Mouse (Mus musculus): ENCODE results near the gene Rhbdf2. TPM values are rescaled to one million over a fixed set of nuclear protein-coding genes. Genes with fewer than 3 reads are reported as not detected.

Rhbdf2 gene
- polyA plus RNA-seq, 1 experiment = not detected

DNA sequence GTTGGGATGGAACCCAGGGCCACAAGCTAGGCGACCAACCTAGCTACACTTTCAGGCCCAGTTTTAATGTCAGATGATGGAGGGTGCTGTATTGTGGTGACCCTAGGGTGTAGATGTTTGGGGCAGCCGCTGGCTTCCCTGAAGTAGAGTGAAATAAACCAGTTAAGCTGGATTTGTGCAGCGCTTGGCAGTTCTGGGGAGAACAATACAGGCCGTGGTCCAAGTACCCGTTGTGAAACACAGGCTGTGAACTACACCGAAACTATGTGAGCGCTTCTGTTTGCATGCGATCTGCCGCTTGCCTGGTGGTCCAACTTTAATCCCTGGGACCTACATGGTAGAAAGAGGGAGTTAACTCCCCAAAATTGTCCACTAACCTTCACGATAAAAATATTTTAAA lies 6.1 kb upstream of the Rhbdf2 start:
- no peak for TF ChIP-seq POLR2A (IDR thresholded peaks at IDR 0.05; ENCODE audit: insufficient read depth, low read depth, low read length)
- no peak overlapping the region for H3K4me3 ChIP-seq (ENCODE audit: insufficient read depth, low read depth, low read length)
- H3K4me1 ChIP-seq (ENCODE audit: control insufficient read depth, insufficient read depth, low read length) = no peaks in the 10 kb centered on the region
- WGBS = 71% methylated on average over 10 of the region's 10 CpGs
- no peak overlapping the region for H3K27ac ChIP-seq (ENCODE audit: insufficient read depth, low read depth, low read length)

GRCm38 (mm10) chr11:116630171-116630965 lies 3.5 kb upstream of the Rhbdf2 start:
- Histone ChIP-seq H3K4me1 (ENCODE audit: control insufficient read depth, insufficient read depth, low read length) (no peaks in the 10 kb centered on the region), H3K4me3 (ENCODE audit: insufficient read depth, low read depth, low read length) (no peak overlapping the region), H3K27ac (ENCODE audit: insufficient read depth, low read depth, low read length) (no peak overlapping the region)
- TF ChIP-seq POLR2A (IDR thresholded peaks at IDR 0.05; ENCODE audit: insufficient read depth, low read depth, low read length) (no peak), CTCF (IDR thresholded peaks at IDR 0.05; ENCODE audit: insufficient read depth, low read depth, low read length) (no peak)
- 72% methylated on average over 12 of the region's 12 CpGs for WGBS

DNA sequence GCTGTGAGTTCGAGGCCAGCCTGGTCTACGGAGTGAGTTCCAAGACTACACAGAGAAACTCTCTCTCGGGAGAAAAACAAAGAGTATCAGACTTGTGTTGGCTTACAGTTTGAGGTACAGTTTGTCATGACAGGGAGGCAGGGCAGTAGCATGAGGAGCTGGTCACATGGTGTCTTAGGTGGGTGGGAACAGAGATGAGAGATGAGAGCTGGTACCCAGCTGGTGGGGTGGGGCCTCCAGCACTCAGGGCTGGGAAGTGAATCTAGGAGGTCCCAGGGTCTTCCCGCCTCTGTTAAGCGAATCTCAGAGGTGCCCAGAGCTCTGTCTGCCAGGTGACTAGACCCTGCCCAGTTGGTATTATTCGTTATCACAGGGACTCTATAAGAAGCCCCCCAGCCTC lies 2.7 kb upstream of the Rhbdf2 start:
- no peak for TF ChIP-seq CTCF (IDR thresholded peaks at IDR 0.05; ENCODE audit: insufficient read depth, low read depth, low read length)
- no peak for TF ChIP-seq POLR2A (IDR thresholded peaks at IDR 0.05; ENCODE audit: insufficient read depth, low read depth, low read length)
- Histone ChIP-seq H3K4me1 (ENCODE audit: control insufficient read depth, insufficient read depth, low read length) (peaks cover 3% of the 10 kb centered on the region), H3K27ac (ENCODE audit: insufficient read depth, low read depth, low read length) (no peak overlapping the region), H3K4me3 (ENCODE audit: insufficient read depth, low read depth, low read length) (no peak overlapping the region)
- 87% methylated on average over 6 of the region's 6 CpGs for WGBS

DNA sequence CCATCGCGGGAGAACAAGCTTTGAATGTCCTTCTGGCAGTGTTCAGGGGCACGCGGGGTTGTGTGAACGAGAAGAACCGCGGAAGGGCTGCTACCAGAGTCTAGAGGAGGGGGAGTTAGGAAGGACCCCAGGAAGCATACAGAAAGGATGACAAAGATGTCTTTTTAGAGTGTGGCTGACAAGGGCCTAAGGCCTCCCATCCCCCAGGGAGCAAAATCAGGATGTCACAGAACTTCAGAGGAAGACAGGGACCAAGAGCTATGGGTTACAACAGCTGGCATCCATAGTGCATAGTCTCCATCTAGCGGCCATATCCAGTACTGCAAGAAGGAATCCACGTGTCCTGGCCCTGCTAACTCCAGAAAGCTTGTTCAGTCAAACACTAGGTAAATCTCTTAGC lies 1.9 kb upstream of the Rhbdf2 start:
- H3K4me3 ChIP-seq (ENCODE audit: insufficient read depth, low read depth, low read length) = no peak overlapping the region
- TF ChIP-seq CTCF (IDR thresholded peaks at IDR 0.05; ENCODE audit: insufficient read depth, low read depth, low read length) = no peak; the same call in 1 of the 2 replicates
- TF ChIP-seq POLR2A (IDR thresholded peaks at IDR 0.05; ENCODE audit: insufficient read depth, low read depth, low read length) = no peak
- H3K4me1 ChIP-seq (ENCODE audit: control insufficient read depth, insufficient read depth, low read length) = peaks cover 10% of the 10 kb centered on the region
- no peak overlapping the region for H3K27ac ChIP-seq (ENCODE audit: insufficient read depth, low read depth, low read length)
- WGBS = 48% methylated on average over 9 of the region's 9 CpGs

GRCm38 (mm10) chr11:116627072-116628020 lies 527 bp upstream of the Rhbdf2 start:
- Histone ChIP-seq H3K4me1 (ENCODE audit: control insufficient read depth, insufficient read depth, low read length) (peaks cover 15% of the 10 kb centered on the region), H3K27ac (ENCODE audit: insufficient read depth, low read depth, low read length) (no peak overlapping the region), H3K4me3 (ENCODE audit: insufficient read depth, low read depth, low read length) (no peak overlapping the region)
- no peak for TF ChIP-seq CTCF (IDR thresholded peaks at IDR 0.05; ENCODE audit: insufficient read depth, low read depth, low read length)
- no peak for TF ChIP-seq POLR2A (IDR thresholded peaks at IDR 0.05; ENCODE audit: insufficient read depth, low read depth, low read length)
- WGBS = 34% methylated on average over 10 of the region's 10 CpGs

GRCm38 (mm10) chr11:116625081-116626000 lies 1.5 kb downstream of the Rhbdf2 start:
- 82% methylated on average over 17 of the region's 17 CpGs for WGBS
- no peak for TF ChIP-seq POLR2A (IDR thresholded peaks at IDR 0.05; ENCODE audit: insufficient read depth, low read depth, low read length)
- peak; percentile 63; the same call in 1 of the 2 replicates for TF ChIP-seq CTCF (IDR thresholded peaks at IDR 0.05; ENCODE audit: insufficient read depth, low read depth, low read length)
- Histone ChIP-seq H3K4me3 (ENCODE audit: insufficient read depth, low read depth, low read length) (no peak overlapping the region), H3K27ac (ENCODE audit: insufficient read depth, low read depth, low read length) (no peak overlapping the region), H3K4me1 (ENCODE audit: control insufficient read depth, insufficient read depth, low read length) (peaks cover 21% of the 10 kb centered on the region)

GRCm38 (mm10) chr11:116624131-116624832 lies 2.5 kb downstream of the Rhbdf2 start:
- 15% methylated on average over 42 of the region's 42 CpGs for whole genome bisulfite sequencing
- Histone ChIP-seq H3K27ac (ENCODE audit: insufficient read depth, low read depth, low read length) (no peak overlapping the region), H3K4me3 (ENCODE audit: insufficient read depth, low read depth, low read length) (peak overlapping the region; percentile 37), H3K4me1 (ENCODE audit: control insufficient read depth, insufficient read depth, low read length) (peaks cover 25% of the 10 kb centered on the region)
- TF ChIP-seq CTCF (IDR thresholded peaks at IDR 0.05; ENCODE audit: insufficient read depth, low read depth, low read length) (no peak), POLR2A (IDR thresholded peaks at IDR 0.05; ENCODE audit: insufficient read depth, low read depth, low read length) (no peak)

Measured in olfactory bulb, adult 2 months (tissue).